Mouse (Mus musculus) spleen, adult 12 weeks (tissue): ENCODE measurements around the gene Ifne.
A peak's percentile ranks its signal among the peaks of the same experiment; 100 is the strongest.
"Not testable (repeated sequence)": the region's sequence is repeated elsewhere in the genome, so short reads cannot be mapped to it uniquely, and the experiment has no call there.

Experiments used
- DNase-seq: peaks from one replicate; pipeline ENCODE4 v3.0.0; 2022; ENCODE audit warnings: low spot score

Gene Ifne

DNA sequence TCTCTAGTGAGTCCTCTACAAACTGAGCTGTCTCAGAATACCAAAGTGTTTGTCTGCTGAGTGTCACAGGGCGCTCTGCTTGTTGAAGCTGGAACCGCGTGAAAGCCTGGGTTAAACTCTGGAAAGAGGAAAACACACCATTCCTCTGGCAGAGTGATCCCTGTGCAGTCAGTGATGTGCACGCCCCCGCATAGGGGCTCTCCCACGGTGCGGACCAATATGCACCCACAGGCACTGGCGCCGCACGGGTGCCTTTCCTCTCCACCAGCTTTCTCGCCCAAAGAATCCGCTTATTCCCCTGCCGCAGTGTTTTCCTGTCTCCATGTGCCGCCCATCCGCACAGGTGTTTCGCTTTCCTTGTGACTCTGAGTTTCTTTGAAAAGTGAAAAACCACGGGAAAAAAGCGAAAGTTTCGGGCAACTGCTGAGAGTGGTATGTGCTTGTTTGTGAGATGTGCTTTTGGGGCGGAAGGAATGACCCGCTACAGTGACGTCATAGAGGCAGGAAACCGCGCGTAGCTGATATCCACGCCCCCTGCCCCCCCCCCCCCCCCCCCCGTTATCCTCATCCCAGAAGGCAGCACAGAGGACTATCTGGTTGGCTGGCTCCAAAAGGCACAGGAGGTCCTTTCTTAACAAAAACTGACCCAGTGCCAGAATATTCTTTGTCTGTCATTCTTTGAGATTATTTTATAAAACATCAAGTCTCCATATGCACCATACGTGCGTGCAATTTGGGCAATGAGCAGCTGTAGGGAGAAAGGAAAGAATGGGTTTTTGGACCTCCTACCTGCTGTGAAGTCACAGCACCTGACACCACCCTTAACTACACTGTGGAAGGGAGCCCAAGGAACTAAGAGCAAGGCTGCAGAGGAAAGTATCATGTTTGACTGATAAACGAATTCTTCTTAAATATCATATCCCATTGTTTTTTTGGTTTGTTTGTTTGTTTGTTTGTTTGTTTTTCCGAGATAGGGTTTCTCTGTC, 11.8 kb downstream of the Ifne start:
- DNase-seq: peak; percentile 40

DNA sequence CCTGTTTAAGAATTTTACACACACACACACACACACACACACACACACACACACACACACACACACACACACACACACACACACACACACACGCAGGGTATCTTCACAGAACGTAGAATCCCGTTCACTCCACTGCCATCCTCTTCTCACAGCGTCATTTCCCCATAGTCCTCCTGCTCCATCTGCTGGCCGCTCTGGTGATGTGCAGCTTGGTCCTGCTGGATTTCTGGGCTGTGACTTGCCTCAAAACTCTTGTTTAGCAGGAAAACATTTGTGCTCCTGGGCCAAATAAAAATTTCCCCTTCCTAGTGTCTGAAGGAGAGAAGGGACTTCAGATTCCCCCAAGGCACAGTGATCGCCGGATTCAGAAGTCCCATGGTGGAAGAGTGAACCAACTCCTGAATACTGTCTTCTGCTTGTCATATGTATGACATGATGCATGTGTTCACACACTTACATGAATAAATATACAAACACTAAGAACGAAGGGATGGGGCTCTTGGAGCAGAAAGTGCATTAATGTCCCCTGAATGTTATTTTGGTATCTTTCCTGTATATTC, 12.6 kb downstream of the Ifne start:
- peak; percentile 69 for DNase-seq

- no peak for DNase-seq
These were observed 14.9 kb downstream of the Ifne start for GRCm38 (mm10) chr4:88865011-88865569.

DNA sequence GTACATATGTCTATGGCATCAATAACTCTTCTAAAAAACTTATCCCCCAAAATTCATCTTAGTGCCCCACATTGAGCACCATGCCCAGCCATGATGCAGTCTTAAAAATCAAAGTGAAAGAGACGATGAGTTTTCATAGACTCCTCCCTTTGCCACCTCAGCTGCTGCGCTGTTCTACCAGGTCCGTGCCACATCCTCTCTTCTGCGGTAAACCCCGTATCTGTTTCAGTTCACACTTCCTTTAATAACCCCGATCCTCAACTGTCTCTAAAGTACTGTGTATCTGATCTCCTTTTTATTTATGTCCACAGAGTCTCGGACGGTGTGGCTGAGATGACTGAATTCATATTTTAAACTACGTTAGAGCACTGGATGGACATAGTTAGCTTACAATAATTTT, 15.4 kb downstream of the Ifne start:
- peak; percentile 35 for DNase-seq

GRCm38 (mm10) chr4:88863309-88863708, 16.7 kb downstream of the Ifne start:
- DNase-seq: no peak

- DNase-seq: no peak
These were observed 20.8 kb downstream of the Ifne start for GRCm38 (mm10) chr4:88859214-88859613.

- DNase-seq: no peak
These were observed 28.8 kb downstream of the Ifne start for GRCm38 (mm10) chr4:88851026-88851763.

DNA sequence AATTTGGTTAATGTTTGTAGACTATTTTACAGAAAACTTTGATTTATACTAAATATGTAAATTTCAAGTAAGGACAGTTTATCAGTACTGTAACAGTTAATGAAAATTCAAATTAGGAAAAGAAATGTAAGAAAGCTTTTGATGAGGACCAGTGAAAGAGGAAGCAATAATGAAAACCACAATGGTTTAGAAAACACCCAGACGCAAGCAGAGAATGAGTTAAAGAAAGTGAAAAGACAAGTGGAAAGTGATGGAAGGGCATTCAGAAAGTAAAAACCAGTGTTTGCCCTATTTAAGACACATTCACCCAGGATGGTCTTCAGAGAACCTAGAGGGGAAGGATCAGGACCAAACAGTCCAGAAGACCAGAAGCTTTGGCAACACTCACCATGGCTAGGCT, 30.3 kb downstream of the Ifne start, which contains the start of gene Ifna1:
TSS of gene Ifna1 (plus strand) at position 390 of the 400 bp plus-strand sequence.
- DNase-seq: no peak

DNA sequence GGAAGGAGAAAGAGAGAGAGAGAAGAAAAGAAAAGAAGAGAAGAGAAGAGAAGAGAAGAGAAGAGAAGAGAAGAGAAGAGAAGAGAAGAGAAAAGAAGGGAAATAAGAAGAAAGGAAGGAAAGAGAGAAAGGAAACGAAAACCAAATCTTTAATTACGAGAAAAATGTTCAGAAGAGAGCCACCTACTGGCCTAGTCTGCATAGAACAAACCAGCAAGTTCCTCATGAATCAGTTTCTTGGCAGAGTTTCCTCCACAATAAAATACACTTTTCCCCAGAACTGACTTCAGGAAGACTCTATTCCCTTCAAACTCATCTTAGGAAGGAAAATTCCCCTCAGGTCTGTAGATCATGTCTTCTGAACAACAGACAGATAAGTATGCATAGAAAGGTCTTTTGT, 34.7 kb downstream of the Ifne start:
- no peak for DNase-seq

- DNase-seq: no peak
These were observed 38.5 kb downstream of the Ifne start, which contains the start of gene Ifna4 for GRCm38 (mm10) chr4:88841438-88841911. Gene Ifna4, plus strand, starts transcription at chr4:88841861.

- DNase-seq: no peak
These were observed 39.9 kb downstream of the Ifne start for GRCm38 (mm10) chr4:88840058-88840457.

GRCm38 (mm10) chr4:88838828-88839227, 41.2 kb downstream of the Ifne start:
- DNase-seq: no peak

DNA sequence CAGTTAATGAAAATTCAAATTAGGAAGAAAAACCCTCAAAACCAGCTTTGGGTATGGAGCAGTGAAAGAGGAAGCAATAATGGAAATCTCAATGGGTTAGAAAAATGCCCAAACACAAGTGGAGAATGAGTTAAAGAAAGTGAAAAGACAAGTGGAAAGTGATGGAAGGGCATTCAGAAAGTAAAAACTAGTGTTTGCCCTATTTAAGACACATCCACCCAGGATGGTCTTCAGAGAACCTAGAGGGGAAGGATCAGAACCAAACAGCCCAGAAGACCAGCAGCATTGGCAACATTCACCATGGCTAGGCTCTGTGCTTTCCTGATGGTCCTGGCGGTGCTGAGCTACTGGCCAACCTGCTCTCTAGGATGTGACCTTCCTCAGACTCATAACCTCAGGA, 44.8 kb downstream of the Ifne start, which contains the start of gene Ifna5:
TSS of gene Ifna5 (plus strand) at position 301 of the 400 bp plus-strand sequence.
- DNase-seq: not testable (repeated sequence)

DNA sequence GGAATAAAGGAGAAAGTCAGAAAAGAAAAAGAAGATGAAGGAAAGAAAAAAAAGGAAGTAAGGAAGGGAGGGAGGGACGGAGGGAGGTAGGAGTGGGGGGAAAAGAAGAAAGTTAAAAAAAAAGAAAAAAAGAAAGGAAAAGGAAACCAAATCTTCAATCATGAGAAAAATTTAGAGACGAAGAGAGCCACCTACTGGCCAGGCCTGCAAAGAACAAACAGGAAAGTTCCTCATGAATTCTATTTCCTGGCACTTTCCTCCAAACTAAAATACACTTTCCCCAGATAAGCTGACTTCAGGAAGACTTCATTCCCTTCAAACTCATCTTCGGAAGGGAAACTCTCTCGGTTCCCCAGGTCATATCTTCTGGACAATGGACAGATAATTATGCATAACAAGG, 49.5 kb downstream of the Ifne start:
- no peak for DNase-seq
